Mouse (Mus musculus) retina, postnatal 1 day (tissue): ENCODE data around the gene Ankrd23.

Experiments
- DNase-seq: peaks from one replicate; pipeline ENCODE4 v3.0.0-alpha.2; 2012

The Ankrd23 gene

DNA sequence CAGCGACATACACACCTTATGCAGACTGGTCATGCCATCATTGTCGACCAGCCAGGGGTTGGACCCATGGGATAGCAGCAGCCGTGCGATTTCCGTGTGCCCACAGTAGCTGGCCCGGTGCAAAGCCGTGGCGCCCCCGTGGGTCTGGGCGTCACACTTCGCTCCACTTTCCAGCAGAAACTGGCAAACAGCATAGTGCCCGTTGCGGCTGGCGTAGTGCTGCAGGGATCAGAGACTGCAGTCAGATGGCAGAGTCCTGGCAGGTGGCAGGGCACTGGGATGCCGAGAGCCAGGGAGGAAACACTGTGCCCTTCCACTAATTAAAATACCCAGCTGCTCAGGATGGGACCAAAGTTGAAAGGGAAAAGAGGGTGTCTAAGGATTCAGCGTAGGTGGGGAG lies 5.2 kb upstream of the Ankrd23 start:
- no peak for DNase-seq

GRCm38 (mm10) chr1:36540807-36541206 lies 4.1 kb upstream of the Ankrd23 start:
- no peak for DNase-seq

- no peak for DNase-seq
These were observed 3.4 kb upstream of the Ankrd23 start for GRCm38 (mm10) chr1:36540132-36540531.

DNA sequence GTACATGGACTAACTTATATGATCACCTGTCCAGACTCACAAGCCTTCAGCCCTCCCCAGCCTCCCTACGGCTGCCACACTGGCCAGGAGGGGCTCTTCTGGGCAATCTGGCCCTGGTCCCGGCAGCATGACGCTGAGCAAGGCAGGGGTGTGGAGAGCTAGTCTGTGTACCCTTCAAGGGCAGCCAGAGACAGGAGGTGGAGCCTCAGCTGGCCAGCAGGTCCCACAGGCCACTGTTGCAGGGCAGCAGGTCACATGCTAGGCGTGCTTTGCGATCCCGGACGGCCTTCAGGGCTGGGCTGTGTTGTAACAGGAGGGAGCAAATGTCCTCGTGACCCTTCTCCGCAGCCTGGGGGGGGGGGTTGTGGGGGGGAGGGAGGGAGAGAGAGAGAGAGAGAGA lies 2.5 kb upstream of the Ankrd23 start, which contains the start of gene Gm42417:
TSS of gene Gm42417 (minus strand) at position 244 of the 400 bp plus-strand sequence.
- DNase-seq, result no peak

GRCm38 (mm10) chr1:36538727-36539126 lies 2.0 kb upstream of the Ankrd23 start:
- no peak for DNase-seq

- no peak for DNase-seq
These were observed 320 bp downstream of the Ankrd23 start for GRCm38 (mm10) chr1:36536397-36536728.

GRCm38 (mm10) chr1:36535477-36536396 lies 946 bp downstream of the Ankrd23 start:
- DNase-seq, result no peak

GRCm38 (mm10) chr1:36534595-36535058 lies 2.1 kb downstream of the Ankrd23 start:
- DNase-seq, result no peak

DNA sequence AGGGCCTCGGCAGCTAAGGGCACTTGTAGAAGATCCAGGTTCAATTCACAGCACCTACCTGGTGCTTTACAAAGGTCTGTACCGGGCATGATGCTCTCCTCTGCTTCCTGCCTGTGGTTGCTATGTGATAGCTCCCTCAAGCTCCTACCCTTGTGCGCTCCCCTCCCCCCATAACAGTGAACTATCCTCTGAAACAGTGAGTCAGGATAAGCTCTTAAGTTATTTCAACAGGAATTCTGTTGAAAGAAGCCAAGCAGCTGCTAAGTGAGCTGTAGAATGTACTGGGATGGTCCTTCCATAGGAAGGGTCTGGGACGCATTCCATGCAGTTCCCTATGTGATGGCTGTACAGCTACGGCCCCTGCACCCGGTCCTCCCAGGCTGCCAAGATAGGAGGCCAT lies 3.1 kb downstream of the Ankrd23 start:
- no peak for DNase-seq

DNA sequence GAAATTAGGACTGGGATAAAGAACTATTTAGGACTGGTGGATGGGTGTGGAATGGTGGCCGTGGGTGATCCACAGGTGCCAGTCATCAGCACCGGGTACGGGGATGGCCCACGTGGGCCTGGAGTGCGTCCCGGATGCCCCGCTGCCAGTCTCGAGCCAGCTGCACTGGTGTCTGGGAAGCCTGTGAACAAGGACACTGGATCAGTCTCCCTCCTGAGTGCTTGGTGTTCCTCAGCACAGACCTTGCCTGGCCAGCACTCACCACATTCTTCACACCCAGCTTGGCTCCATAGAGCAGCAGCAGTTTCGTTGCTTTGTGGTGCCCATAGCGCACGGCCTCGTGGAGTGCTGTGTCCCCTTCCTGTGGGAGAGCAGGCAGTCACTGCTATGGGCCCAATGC lies 5.2 kb downstream of the Ankrd23 start:
- DNase-seq, result no peak

DNA sequence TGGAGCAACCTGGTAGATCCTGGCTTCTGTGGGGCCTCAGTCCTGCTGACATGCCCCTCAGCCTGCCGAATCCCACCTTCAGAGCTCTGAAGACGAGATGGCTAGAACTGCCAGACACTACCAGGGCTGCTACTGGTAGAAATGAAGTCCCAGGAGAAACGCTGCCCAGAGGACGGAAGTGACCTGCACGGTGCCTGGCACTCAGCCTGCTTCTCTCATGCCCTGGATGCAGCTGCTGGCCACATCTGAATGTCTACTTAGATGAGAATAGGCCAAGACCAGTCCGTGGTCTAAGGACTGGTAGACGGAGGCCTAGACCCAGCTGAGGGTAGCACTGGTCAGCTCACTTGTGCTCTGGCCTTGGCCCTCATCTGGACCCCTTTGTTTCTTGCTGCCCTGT lies 5.7 kb downstream of the Ankrd23 start:
- no peak for DNase-seq

GRCm38 (mm10) chr1:36530485-36530884 lies 6.2 kb downstream of the Ankrd23 start:
- no peak for DNase-seq

- no peak for DNase-seq
These were observed 6.8 kb downstream of the Ankrd23 start for GRCm38 (mm10) chr1:36529875-36530274.

DNA sequence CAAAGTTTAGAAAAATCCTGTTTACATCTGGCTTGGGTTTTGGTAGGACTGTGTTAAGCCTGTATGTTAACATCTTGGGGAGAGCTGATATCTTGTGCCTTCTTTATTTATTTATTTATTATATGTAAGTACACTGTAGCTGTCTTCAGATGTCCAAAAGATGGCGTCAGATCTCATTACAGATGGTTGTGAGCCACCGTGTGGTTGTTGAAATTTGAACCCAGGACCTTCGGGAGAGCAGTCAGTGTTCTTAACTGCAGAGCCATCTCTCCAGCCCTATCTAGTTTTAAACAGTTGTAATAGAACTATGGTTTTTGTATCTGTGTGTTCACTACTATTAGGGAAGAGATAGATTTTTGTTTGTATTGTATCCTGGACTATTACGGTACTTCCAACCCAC lies 7.4 kb downstream of the Ankrd23 start:
- DNase-seq, result no peak

- DNase-seq, result peak; percentile 88
These were observed 8.3 kb downstream of the Ankrd23 start for GRCm38 (mm10) chr1:36528351-36528750.

DNA sequence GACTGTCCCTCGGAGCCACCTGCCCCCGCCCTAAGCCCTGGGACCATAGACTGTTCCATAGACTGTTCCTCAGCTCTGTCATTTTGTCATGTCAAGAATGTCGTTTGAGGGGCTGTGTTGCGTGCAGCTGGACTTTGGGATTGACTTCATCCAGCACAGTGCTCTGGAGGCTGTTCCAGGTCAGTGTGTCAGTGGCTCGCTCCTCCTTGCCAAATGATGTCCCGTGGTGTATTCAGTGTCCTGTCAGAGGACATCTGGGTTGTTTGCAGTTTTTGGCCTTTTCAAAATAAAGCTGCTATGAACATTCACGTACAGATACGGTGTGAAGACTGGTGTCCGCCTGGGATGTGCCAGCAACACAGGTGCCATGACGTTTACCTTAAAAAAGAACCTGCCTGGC lies 9.8 kb downstream of the Ankrd23 start:
- no peak for DNase-seq

DNA sequence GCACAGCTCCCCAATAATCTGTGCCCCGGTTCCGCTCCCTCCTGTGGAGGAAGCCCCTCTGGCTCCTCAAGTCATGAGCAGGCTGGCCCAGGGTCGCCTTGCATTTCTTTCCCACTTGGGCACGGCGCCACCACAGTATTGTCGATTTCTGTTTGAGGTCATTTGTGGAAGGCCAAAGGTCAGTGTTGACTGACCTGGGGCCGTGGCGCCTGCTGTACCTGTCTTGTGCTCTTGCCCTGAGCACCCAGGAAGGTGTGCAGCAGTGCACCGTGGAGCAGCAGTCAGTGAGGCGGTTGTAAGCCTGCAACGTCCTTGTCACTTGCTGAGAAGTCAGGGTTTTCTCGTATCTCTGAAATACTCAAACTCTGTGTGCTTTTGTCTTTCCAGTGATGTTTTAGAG lies 10.9 kb downstream of the Ankrd23 start:
- no peak for DNase-seq

GRCm38 (mm10) chr1:36524058-36524457 lies 12.6 kb downstream of the Ankrd23 start:
- no peak for DNase-seq

DNA sequence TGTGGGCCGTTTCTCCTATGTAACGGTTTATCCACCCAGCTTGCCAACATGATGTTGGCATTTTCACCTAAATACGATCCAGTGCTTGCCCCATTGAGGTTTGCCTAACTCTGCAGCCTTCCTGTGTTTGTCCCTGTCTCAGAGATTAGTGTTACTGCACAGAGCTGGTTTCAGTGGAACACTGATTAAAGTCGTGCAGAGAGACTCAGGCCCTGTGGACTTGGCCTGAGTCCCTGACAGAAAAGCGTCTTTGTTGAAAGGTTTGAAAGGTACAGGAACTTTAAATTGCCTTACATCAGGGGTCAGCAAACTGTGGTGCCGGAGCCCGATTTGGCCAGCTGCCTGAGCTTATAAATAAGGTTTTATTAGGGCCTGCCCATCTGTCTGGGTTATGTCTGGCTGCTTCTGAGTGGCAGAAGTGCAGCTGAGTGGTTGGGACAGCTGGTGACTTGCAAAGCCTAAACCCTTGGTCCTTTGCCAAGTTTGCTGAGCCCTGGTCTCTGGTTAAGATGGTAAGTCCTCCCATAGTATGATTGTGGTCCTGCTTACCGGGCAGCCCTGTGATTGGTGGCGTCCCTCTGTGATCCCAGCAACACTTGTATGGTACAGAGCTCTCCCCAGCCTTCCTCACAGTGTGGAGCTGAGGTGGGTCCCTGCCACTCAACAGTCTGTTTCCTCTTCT lies 13.2 kb downstream of the Ankrd23 start:
- DNase-seq, result peak; percentile 93

DNA sequence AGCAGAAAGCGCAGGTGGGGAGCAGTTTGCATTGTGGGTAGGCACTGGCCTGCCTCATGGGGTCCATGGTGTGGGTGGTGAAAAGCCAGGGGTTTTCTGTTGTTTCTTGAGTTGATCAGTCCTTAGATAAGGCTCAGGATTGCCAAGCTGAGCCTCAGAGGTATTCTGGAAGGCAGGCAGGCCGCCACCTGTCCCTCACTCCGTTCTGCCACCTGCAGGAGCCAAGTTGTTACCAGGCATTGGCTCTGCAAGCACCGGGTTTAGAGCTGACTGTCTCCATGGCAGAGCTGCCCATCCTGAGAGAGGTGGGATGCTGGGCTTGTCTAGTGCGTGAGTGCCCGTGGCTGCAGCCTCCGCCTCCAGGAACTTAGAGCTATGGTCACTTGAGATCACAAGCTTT lies 14.5 kb downstream of the Ankrd23 start:
- no peak for DNase-seq

GRCm38 (mm10) chr1:36519626-36520025 lies 17.1 kb downstream of the Ankrd23 start:
- DNase-seq, result no peak

DNA sequence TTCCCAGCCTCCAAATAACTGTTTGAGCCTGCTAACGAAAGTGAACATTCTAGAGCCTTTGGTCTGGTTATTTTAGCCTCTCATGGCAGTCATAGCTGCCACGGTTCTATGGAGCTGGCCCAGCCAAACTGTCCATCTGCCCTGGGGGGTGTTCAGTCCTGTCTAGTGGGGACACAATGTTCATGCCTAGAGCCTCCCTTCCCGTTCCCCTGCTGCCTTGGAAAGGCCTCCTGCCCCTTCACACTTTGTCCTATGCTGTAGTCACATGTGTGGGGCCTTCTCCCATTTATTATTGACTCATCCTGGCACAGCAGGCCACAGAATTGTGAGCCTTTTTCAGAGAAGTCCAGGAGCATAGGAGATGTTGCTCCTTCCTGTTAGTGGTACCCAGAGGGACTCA lies 18.4 kb downstream of the Ankrd23 start:
- no peak for DNase-seq

DNA sequence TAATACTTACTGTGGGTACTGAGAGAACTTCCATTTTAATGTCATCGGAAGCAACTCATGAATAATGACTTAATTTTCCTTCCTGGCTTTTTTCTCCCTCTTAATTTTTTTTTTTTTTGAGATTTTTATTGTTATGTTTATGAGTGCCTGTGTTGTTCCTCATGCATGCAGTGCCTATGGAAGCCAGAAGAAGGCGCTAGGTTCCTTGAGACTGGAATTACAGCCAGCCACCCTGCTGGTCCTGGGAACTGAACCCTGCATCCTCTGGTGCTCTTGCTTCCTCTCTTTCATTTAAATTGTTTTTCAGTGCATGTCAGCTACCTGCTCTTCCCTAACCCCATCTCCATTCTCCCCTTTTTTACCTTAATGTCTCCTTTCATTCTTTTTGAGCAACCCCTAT lies 23.0 kb downstream of the Ankrd23 start:
- DNase-seq, result peak; percentile 64

GRCm38 (mm10) chr1:36513310-36513709 lies 23.4 kb downstream of the Ankrd23 start:
- DNase-seq, result no peak
